Mouse (Mus musculus): Measurements from ENCODE around the gene Lrrc61.

DNA sequence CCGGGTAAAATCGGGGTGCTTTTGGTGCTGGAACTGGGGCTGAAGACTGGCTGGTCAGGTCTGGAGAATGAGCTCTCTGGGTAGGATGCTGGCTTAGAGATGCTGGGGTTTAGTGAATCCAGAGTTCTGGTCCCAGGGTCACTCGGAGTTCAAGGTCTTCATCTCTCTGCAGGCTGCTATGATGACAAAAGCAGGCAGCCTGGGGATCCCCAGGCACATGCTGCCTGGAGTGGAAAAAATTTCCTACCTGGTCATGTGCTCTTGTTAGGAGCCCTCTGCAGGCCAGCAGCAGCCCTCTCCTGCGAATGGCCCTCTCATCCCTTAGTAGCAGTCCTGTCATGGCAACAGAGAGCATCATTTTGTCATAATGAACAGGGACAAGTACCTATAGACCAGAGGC, 58.9 kb downstream of the Lrrc61 start:
- TF ChIP-seq EP300 (IDR thresholded peaks at IDR 0.05; ENCODE audit: low read depth): no peak
- TF ChIP-seq CTCF (IDR thresholded peaks at IDR 0.05; ENCODE audit: low read depth): no peak
